Mouse (Mus musculus) liver, embryonic 15.5 days (tissue): ENCODE results near the gene Vwa3b. TPM values are rescaled to one million over a fixed set of nuclear protein-coding genes. Genes with fewer than 3 reads are reported as not detected.

Experiments
- ATAC-seq: fragments of 200-750 bp; cut with Nextera tagmentation; 2 replicates; pipeline ENCODE4 v1.8.0; 2017; ENCODE audit warnings: moderate number of reproducible peaks, mild to moderate bottlenecking, moderate library complexity; ENCODE audit not compliant: insufficient read depth
- H3K27ac ChIP-seq: fragments of 300-500 bp; sonication (generic); replicated peaks from 2 replicates; pipeline ENCODE4 v1.5.1; 2015; ENCODE audit warnings: mild to moderate bottlenecking, inconsistent platforms
- H3K27me3 ChIP-seq: fragments of 300-500 bp; sonication (generic); 2 replicates; pipeline ENCODE4 v1.6.1; 2015; ENCODE audit warnings: mild to moderate bottlenecking, inconsistent platforms
- H3K36me3 ChIP-seq: fragments of 300-500 bp; sonication (generic); replicated peaks from 2 replicates; pipeline ENCODE4 v1.6.1; 2015; ENCODE audit warnings: moderate library complexity, mild to moderate bottlenecking, inconsistent platforms
- H3K4me1 ChIP-seq: fragments of 300-500 bp; sonication (generic); replicated peaks from 2 replicates; pipeline ENCODE4 v1.6.1; 2015; ENCODE audit warnings: inconsistent platforms
- H3K4me2 ChIP-seq: fragments of 300-500 bp; sonication (generic); 2 replicates; pipeline ENCODE4 v1.6.1; 2015; ENCODE audit warnings: moderate library complexity, mild to moderate bottlenecking, inconsistent platforms
- H3K4me3 ChIP-seq: fragments of 300-500 bp; sonication (generic); replicated peaks from 2 replicates; pipeline ENCODE4 v1.5.1; 2015; ENCODE audit warnings: mild to moderate bottlenecking, inconsistent platforms
- H3K9ac ChIP-seq: fragments of 300-500 bp; sonication (generic); 2 replicates; pipeline ENCODE4 v1.6.1; 2015; ENCODE audit warnings: moderate library complexity, mild to moderate bottlenecking, inconsistent platforms
- H3K9me3 ChIP-seq: fragments of 300-500 bp; sonication (generic); replicated peaks from 2 replicates; pipeline ENCODE4 v1.6.1; 2016; ENCODE audit warnings: inconsistent platforms
- WGBS: fragments of 180-500 bp; shearing (Covaris S2); methylation state at CpG from one replicate; pipeline ENCODE4 v1.1.7; 2015; ENCODE audit warnings: mixed read lengths; ENCODE audit not compliant: insufficient replicate concordance; 5-methylcytosine and 5-hydroxymethylcytosine counted together
- polyA plus RNA-seq: library from polyadenylated mRNA; unstranded; fragments of >200 nt; fragmentation: Nextera tagmentation; extraction: Ambion mirVana; gene quantifications from 2 replicates; pipeline ENCODE4 v1.2.1, GENCODE M21; 2015

Vwa3b gene
- polyA plus RNA-seq, 1 experiment from 2014 or later: not detected

- WGBS: 69% methylated on average over 4 of the region's 4 CpGs
- no peak overlapping the region for H3K27ac ChIP-seq
- ATAC-seq: no peak
Observed at GRCm38 (mm10) chr1:37098094-37098555, 71.7 kb downstream of the Vwa3b start.

GRCm38 (mm10) chr1:37100361-37100760 is 74.0 kb downstream of the Vwa3b start:
- Histone ChIP-seq H3K4me2 (no peak overlapping the region), H3K27me3 (no peaks in the 10 kb centered on the region), H3K4me1 (no peaks in the 10 kb centered on the region), H3K9me3 (no peaks in the 10 kb centered on the region), H3K4me3 (no peak overlapping the region), H3K27ac (no peak overlapping the region), H3K9ac (no peak overlapping the region), H3K36me3 (no peaks in the 10 kb centered on the region)
- 63% methylated on average over 6 of the region's 6 CpGs for WGBS
- no peak for ATAC-seq

More at GRCm38 (mm10) chr1:37098094-37098555, 71.7 kb downstream of the Vwa3b start:
- Histone ChIP-seq H3K4me3 (no peak overlapping the region), H3K27me3 (no peaks in the 10 kb centered on the region), H3K9ac (no peak overlapping the region), H3K4me2 (no peak overlapping the region), H3K9me3 (no peaks in the 10 kb centered on the region), H3K4me1 (no peaks in the 10 kb centered on the region), H3K36me3 (no peaks in the 10 kb centered on the region)

- Histone ChIP-seq H3K27ac (no peak overlapping the region), H3K4me2 (no peak overlapping the region), H3K4me1 (no peaks in the 10 kb centered on the region), H3K9me3 (no peaks in the 10 kb centered on the region), H3K9ac (no peak overlapping the region), H3K4me3 (no peak overlapping the region), H3K27me3 (no peaks in the 10 kb centered on the region), H3K36me3 (no peaks in the 10 kb centered on the region)
- ATAC-seq: no peak
- WGBS: 56% methylated on average over 8 of the region's 8 CpGs
Observed at GRCm38 (mm10) chr1:37101016-37101415, 74.6 kb downstream of the Vwa3b start.

- Histone ChIP-seq H3K27me3 (no peaks in the 10 kb centered on the region), H3K4me3 (no peak overlapping the region), H3K4me2 (no peak overlapping the region), H3K4me1 (no peaks in the 10 kb centered on the region), H3K27ac (no peak overlapping the region), H3K9ac (no peak overlapping the region), H3K9me3 (no peaks in the 10 kb centered on the region), H3K36me3 (no peaks in the 10 kb centered on the region)
- 32% methylated on average over 2 of the region's 2 CpGs for WGBS
- no peak for ATAC-seq
Observed at GRCm38 (mm10) chr1:37101717-37102116, 75.3 kb downstream of the Vwa3b start.

- WGBS: 66% methylated on average over 3 of the region's 3 CpGs
- no peaks in the 10 kb centered on the region for H3K9me3 ChIP-seq
Observed at GRCm38 (mm10) chr1:37105194-37105593, 78.8 kb downstream of the Vwa3b start.

GRCm38 (mm10) chr1:37113781-37114180 is 87.4 kb downstream of the Vwa3b start:
- no peaks in the 10 kb centered on the region for H3K36me3 ChIP-seq
- H3K27me3 ChIP-seq: no peaks in the 10 kb centered on the region
- no peak overlapping the region for H3K4me2 ChIP-seq
- no peak overlapping the region for H3K9ac ChIP-seq
- H3K4me3 ChIP-seq: no peak overlapping the region
- WGBS: 54% methylated on average over 6 of the region's 6 CpGs
- H3K4me1 ChIP-seq: no peaks in the 10 kb centered on the region
- no peak for ATAC-seq
- no peaks in the 10 kb centered on the region for H3K9me3 ChIP-seq
- H3K27ac ChIP-seq: no peak overlapping the region

More at GRCm38 (mm10) chr1:37105194-37105593, 78.8 kb downstream of the Vwa3b start:
- no peaks in the 10 kb centered on the region for H3K4me1 ChIP-seq
- ATAC-seq: no peak
- no peak overlapping the region for H3K4me2 ChIP-seq
- no peaks in the 10 kb centered on the region for H3K36me3 ChIP-seq
- H3K27ac ChIP-seq: no peak overlapping the region
- no peak overlapping the region for H3K4me3 ChIP-seq
- H3K27me3 ChIP-seq: no peaks in the 10 kb centered on the region
- H3K9ac ChIP-seq: no peak overlapping the region

- H3K9ac ChIP-seq: no peak overlapping the region
- 72% methylated on average over 5 of the region's 5 CpGs for WGBS
- ATAC-seq: no peak
- no peak overlapping the region for H3K27ac ChIP-seq
- no peak overlapping the region for H3K4me2 ChIP-seq
- no peaks in the 10 kb centered on the region for H3K36me3 ChIP-seq
- H3K4me1 ChIP-seq: no peaks in the 10 kb centered on the region
- no peaks in the 10 kb centered on the region for H3K27me3 ChIP-seq
- no peaks in the 10 kb centered on the region for H3K9me3 ChIP-seq
- no peak overlapping the region for H3K4me3 ChIP-seq
Observed at GRCm38 (mm10) chr1:37115847-37116246, 89.5 kb downstream of the Vwa3b start.

GRCm38 (mm10) chr1:37116574-37116973 is 90.2 kb downstream of the Vwa3b start:
- Histone ChIP-seq H3K36me3 (no peaks in the 10 kb centered on the region), H3K27ac (no peak overlapping the region), H3K9me3 (no peaks in the 10 kb centered on the region), H3K27me3 (no peaks in the 10 kb centered on the region), H3K9ac (no peak overlapping the region), H3K4me1 (no peaks in the 10 kb centered on the region), H3K4me2 (no peak overlapping the region), H3K4me3 (no peak overlapping the region)
- no peak for ATAC-seq
- WGBS: 66% methylated on average over 9 of the region's 9 CpGs

GRCm38 (mm10) chr1:37117964-37118363 is 91.6 kb downstream of the Vwa3b start:
- WGBS: 69% methylated on average over 5 of the region's 5 CpGs
- H3K36me3 ChIP-seq: no peaks in the 10 kb centered on the region
- H3K27ac ChIP-seq: no peak overlapping the region
- H3K9me3 ChIP-seq: no peaks in the 10 kb centered on the region
- H3K9ac ChIP-seq: no peak overlapping the region
- H3K4me1 ChIP-seq: no peaks in the 10 kb centered on the region
- no peak overlapping the region for H3K4me3 ChIP-seq
- no peak overlapping the region for H3K4me2 ChIP-seq
- ATAC-seq: no peak
- no peaks in the 10 kb centered on the region for H3K27me3 ChIP-seq

GRCm38 (mm10) chr1:37122306-37122705 is 95.9 kb downstream of the Vwa3b start:
- Histone ChIP-seq H3K9me3 (no peaks in the 10 kb centered on the region), H3K36me3 (no peaks in the 10 kb centered on the region), H3K27me3 (no peaks in the 10 kb centered on the region), H3K4me3 (no peak overlapping the region), H3K4me1 (no peaks in the 10 kb centered on the region), H3K27ac (no peak overlapping the region), H3K4me2 (no peak overlapping the region), H3K9ac (no peak overlapping the region)
- 52% methylated on average over 4 of the region's 4 CpGs for WGBS
- ATAC-seq: no peak

GRCm38 (mm10) chr1:37122798-37123197 is 96.4 kb downstream of the Vwa3b start:
- Histone ChIP-seq H3K4me1 (no peaks in the 10 kb centered on the region), H3K36me3 (no peaks in the 10 kb centered on the region), H3K9me3 (no peaks in the 10 kb centered on the region), H3K9ac (no peak overlapping the region), H3K4me2 (no peak overlapping the region), H3K27me3 (no peaks in the 10 kb centered on the region), H3K27ac (no peak overlapping the region), H3K4me3 (no peak overlapping the region)
- 63% methylated on average over 3 of the region's 3 CpGs for whole genome bisulfite sequencing
- no peak for ATAC-seq

GRCm38 (mm10) chr1:37124696-37125349 is 98.4 kb downstream of the Vwa3b start:
- 64% methylated on average over 12 of the region's 12 CpGs for WGBS

More at GRCm38 (mm10) chr1:37124696-37125349, 98.4 kb downstream of the Vwa3b start:
- no peak for ATAC-seq
- Histone ChIP-seq H3K9ac (no peak overlapping the region), H3K27ac (no peak overlapping the region), H3K27me3 (no peaks in the 10 kb centered on the region), H3K4me2 (no peak overlapping the region), H3K9me3 (no peaks in the 10 kb centered on the region), H3K36me3 (no peaks in the 10 kb centered on the region), H3K4me1 (no peaks in the 10 kb centered on the region), H3K4me3 (no peak overlapping the region)
